Mouse (Mus musculus) erythroblast, embryonic 14.5 days (primary cell): ENCODE data around the gene Fam104a. TPM values are rescaled to one million over a fixed set of nuclear protein-coding genes. Genes with fewer than 3 reads are reported as not detected.

ENCODE experiments used
- H3K27me3 ChIP-seq: 2 replicates; pipeline ENCODE4 v1.6.1; 2012; ENCODE audit warnings: inconsistent platforms; ENCODE audit not compliant: control insufficient read depth
- H3K36me3 ChIP-seq: 2 replicates; pipeline ENCODE4 v1.6.1; 2012; ENCODE audit warnings: mild to moderate bottlenecking, inconsistent platforms; ENCODE audit not compliant: control insufficient read depth
- H3K4me1 ChIP-seq: 2 replicates; pipeline ENCODE4 v1.6.1; 2012; ENCODE audit warnings: inconsistent platforms; ENCODE audit not compliant: control insufficient read depth
- H3K4me3 ChIP-seq: replicated peaks from 2 replicates; pipeline ENCODE3; 2012; ENCODE audit warnings: moderate library complexity, mild to moderate bottlenecking, inconsistent platforms
- H3K9me3 ChIP-seq: 2 replicates; pipeline ENCODE4 v1.6.1; 2012; ENCODE audit warnings: low read length, inconsistent platforms, mixed read lengths; ENCODE audit not compliant: control insufficient read depth
- GATA1 ChIP-seq: IDR thresholded peaks from 2 replicates; pipeline ENCODE4 v1.6.1; 2012; ENCODE audit warnings: low read length, inconsistent platforms, mixed read lengths
- TAL1 ChIP-seq: IDR thresholded peaks from 3 replicates; pipeline ENCODE4 v1.6.1; 2012; ENCODE audit warnings: low read length, inconsistent platforms, mixed read lengths
- polyA plus RNA-seq: library from polyadenylated mRNA; stranded (reverse); fragments of >175 nt; gene quantifications from 2 replicates; pipeline ENCODE4 v1.2.3, GENCODE M21; 2012

The Fam104a gene
- polyA plus RNA-seq, 1 experiment = 53.9 TPM

DNA sequence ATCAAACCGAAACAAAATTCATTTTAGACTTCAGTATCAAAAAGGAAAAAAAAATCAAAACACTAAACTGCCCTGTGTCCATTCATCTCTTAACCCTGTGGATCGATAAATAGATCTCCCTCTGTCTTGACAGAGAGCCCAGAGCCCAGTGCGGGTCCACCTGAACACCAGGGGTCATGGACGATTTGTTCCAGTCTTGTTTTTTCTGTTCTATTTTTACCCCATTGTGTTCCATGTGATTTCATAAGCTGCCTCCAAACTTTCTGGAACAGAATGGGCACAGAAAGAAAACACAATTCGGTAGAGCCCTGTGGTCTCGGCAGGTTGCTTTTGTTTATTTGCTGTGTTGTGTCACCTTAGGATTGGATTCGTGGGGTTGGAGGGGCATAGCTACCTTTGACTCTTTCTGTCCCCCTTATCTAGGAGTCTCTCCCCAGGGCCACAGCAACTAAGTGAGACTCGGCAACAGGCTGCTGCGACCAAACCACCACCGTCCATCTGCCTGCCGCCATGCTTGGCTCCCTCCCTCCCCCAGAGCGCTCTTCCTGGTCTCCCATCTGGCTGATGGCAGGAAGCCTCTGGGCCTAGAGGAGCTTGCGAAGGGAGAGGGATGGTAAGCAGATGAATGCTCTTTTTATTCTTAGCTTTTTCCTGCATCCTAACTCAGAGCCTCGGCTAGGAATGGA, 38.6 kb upstream of the Fam104a start:
- Histone ChIP-seq H3K27me3 (peaks cover 2% of the 10 kb centered on the region; the same call in 1 of the 2 replicates), H3K4me1 (peaks cover 6% of the 10 kb centered on the region), H3K36me3 (peaks cover 25% of the 10 kb centered on the region), H3K4me3 (no peak overlapping the region), H3K9me3 (no peaks in the 10 kb centered on the region)
- no peak for TF ChIP-seq GATA1
- no peak for TF ChIP-seq TAL1

- no peak for TF ChIP-seq GATA1
- no peak for TF ChIP-seq TAL1
- Histone ChIP-seq H3K27me3 (peaks cover 2% of the 10 kb centered on the region; the same call in 1 of the 2 replicates), H3K4me1 (peaks cover 2% of the 10 kb centered on the region), H3K36me3 (no peaks in the 10 kb centered on the region), H3K4me3 (no peak overlapping the region), H3K9me3 (no peaks in the 10 kb centered on the region)
Observed at GRCm38 (mm10) chr11:113717767-113718424, 33.9 kb upstream of the Fam104a start.

GRCm38 (mm10) chr11:113716132-113716531, 32.2 kb upstream of the Fam104a start:
- H3K4me3 ChIP-seq = no peak overlapping the region

GRCm38 (mm10) chr11:113715078-113715674, 31.2 kb upstream of the Fam104a start:
- Histone ChIP-seq H3K4me3 (no peak overlapping the region), H3K36me3 (no peaks in the 10 kb centered on the region), H3K4me1 (peaks cover 2% of the 10 kb centered on the region), H3K9me3 (no peaks in the 10 kb centered on the region), H3K27me3 (peaks cover 8% of the 10 kb centered on the region)
- TF ChIP-seq GATA1 = no peak

More at GRCm38 (mm10) chr11:113716132-113716531, 32.2 kb upstream of the Fam104a start:
- no peaks in the 10 kb centered on the region for H3K9me3 ChIP-seq
- TF ChIP-seq TAL1 = no peak
- no peak for TF ChIP-seq GATA1
- peaks cover 2% of the 10 kb centered on the region; the same call in 1 of the 2 replicates for H3K27me3 ChIP-seq
- H3K4me1 ChIP-seq = peaks cover 2% of the 10 kb centered on the region
- no peaks in the 10 kb centered on the region for H3K36me3 ChIP-seq

DNA sequence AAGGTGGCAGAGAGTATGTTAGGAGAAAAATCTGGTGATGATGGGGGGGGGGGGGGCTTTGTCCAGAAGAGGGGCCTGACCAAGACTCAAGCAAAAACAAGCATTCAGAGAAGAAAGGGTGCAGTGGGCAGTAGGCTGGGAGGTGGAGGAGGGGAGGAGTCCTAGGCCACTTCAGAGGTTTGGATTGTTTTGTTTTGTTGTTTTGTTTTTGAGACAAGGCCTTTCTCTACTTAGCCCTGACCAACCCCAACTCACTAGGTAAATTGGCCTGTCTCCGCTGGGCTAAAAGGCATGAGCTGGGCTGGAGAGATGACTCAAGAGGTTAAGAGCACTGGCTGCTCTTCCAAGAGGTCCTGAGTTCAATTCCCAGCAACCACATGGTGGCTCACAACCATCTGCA, 27.1 kb upstream of the Fam104a start:
- no peaks in the 10 kb centered on the region for H3K36me3 ChIP-seq
- H3K4me3 ChIP-seq = no peak overlapping the region
- peaks cover 22% of the 10 kb centered on the region for H3K27me3 ChIP-seq
- H3K4me1 ChIP-seq = no peaks in the 10 kb centered on the region; the same call in 1 of the 2 replicates
- TF ChIP-seq TAL1 (no peak), GATA1 (no peak)
- no peaks in the 10 kb centered on the region for H3K9me3 ChIP-seq

DNA sequence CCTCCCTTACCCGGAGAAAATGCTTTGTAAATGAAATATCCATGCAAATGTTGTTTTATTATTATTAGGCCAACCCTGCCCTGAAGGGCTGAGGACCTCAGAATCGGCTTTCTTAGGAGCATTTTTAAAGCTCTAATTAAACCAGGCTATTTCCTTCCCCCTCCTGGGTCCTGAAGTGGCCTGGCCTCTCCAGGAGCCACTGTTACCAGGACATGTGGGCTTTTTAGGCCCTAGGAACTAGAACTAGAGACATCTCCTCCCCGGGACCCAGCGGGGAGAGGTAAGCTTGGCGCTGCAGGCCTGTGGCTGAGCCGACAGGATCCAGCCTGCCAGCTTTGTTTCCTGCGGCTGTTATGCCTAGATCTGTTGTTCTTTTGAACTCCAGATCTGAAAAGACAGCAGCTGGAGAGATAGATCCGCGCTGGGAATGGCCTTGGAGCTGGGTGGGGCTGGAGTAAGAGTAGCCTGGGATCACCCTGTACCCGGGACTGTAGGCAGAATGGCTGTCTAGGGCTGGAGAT, 26.4 kb upstream of the Fam104a start:
- peaks cover 22% of the 10 kb centered on the region for H3K27me3 ChIP-seq
- no peak for TF ChIP-seq GATA1
- no peak for TF ChIP-seq TAL1
- no peaks in the 10 kb centered on the region; the same call in 1 of the 2 replicates for H3K4me1 ChIP-seq

DNA sequence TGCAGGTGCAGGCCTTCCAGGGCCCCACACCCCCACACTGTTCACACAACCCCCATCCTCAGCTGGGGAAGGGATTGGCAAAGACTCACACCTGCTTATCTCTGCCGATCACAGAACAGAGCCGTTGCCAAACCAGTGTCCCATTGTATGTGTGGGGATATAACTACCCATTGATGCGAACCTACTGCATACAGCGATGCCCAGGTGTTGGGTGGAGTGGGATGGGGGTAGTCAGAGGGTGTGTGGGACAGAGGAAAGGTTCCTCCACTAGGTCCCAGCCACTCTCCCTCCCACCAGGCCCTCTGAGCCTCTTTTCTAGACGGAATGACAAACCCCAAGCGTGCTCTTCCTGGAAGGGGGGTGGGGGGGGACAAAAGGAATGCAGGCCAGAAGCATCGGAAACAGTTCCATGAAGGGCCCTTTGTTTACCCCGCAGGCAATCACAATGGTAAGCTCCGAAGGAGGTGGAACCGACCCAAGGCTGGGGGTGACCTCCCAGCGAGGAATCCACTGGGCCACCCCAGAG, 25.8 kb upstream of the Fam104a start, which contains the start of gene Cpsf4l:
TSS of gene Cpsf4l (minus strand) at position 287 of the 526 bp plus-strand sequence.
- no peaks in the 10 kb centered on the region for H3K9me3 ChIP-seq
- no peaks in the 10 kb centered on the region; the same call in 1 of the 2 replicates for H3K4me1 ChIP-seq
- no peak for TF ChIP-seq TAL1
- TF ChIP-seq GATA1 = no peak
- no peak within 1 kb of the TSS for H3K4me3 ChIP-seq
- peaks cover 22% of the 10 kb centered on the region for H3K27me3 ChIP-seq
- no peaks in the 10 kb centered on the region for H3K36me3 ChIP-seq

More for the DNA sequence above, 26.4 kb upstream of the Fam104a start:
- no peaks in the 10 kb centered on the region for H3K36me3 ChIP-seq
- H3K9me3 ChIP-seq = no peaks in the 10 kb centered on the region
- H3K4me3 ChIP-seq = no peak overlapping the region

DNA sequence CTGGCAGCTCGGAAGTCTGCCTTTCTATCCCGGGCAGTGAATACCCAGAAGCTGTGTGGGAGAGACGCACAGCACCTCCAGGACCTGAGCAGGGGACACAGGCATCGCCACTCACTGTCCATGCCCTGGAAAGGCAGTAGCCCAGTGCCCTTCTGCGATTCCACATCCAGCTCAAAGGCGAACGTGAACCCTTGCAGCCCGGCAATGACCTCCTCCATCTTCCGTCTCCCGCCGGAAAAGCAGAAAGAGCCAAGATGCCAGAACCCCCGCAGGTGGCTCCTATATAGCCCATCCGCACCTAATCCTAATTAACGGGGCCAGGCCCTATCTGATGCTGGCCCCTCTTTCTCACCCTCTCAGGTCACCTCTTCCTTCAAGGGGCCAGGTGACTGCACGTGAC, 25.3 kb upstream of the Fam104a start:
- Histone ChIP-seq H3K27me3 (peaks cover 22% of the 10 kb centered on the region), H3K9me3 (no peaks in the 10 kb centered on the region), H3K4me1 (no peaks in the 10 kb centered on the region; the same call in 1 of the 2 replicates), H3K4me3 (no peak overlapping the region), H3K36me3 (no peaks in the 10 kb centered on the region)
- TF ChIP-seq GATA1 (no peak), TAL1 (no peak)
